Mouse (Mus musculus): ENCODE measurements around the gene Mtus2. TPM values are rescaled to one million over a fixed set of nuclear protein-coding genes. Genes with fewer than 3 reads are reported as not detected.

The Mtus2 gene
- 1 to 10 TPM; 3.2 to 5.0 TPM for polyA plus RNA-seq (2017; shearing (Covaris generic))

DNA sequence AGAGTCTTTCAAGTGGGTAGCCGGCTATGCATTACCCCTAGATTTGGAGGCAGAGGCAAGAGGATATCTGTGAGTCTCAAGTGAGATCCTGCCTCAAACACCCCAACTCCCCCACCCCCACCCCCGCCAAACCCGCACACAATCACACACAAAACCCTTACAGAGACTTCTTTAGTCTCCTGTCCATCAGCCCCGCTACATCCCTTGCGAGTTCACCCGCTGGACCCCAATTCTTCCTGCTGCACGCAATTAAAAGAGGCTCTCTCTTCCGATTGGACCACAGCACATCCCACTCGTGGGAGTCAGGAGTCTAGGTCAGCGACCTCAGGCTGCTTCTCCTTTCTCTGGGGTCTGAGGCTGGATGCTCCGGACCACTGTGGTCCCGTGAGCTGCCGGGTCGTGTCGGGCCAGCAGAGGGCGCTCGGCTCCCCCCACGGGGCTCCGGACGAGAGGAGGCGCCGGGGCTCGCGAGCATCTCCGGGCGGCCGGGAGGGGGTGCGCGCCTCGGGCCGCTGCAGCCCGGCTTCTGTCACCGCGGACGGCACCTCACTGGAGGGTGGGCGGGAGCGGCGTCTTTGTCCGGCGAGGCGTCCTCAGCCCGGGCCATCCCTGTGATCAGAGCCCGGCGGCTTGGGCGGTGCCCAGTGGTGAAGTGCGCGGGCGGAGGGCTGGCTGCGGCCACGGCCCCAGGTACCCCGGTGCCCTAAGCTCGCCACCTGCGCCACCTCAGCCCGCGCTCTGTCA, at the start of gene Mtus2:
TSS of gene Mtus2 (plus strand) at position 500 of the 744 bp plus-strand sequence.

Other genes starting within 250 kb of the Mtus2 start
- gene Flt1, start 231.3 kb upstream of the Mtus2 start, polyA plus RNA-seq (2017; shearing (Covaris generic)): 1 to 10 TPM in 1 of 2 experiments, under 1 TPM in 1; 0.17 to 2.2 TPM
- 100 to 1,000 TPM; 317 to 357 TPM for gene Pomp, start 96.9 kb upstream of the Mtus2 start, polyA plus RNA-seq (2017; shearing (Covaris generic))
- 10 to 100 TPM; 25.5 to 27.2 TPM for gene Slc46a3, start 62.5 kb upstream of the Mtus2 start, polyA plus RNA-seq (2017; shearing (Covaris generic))

All from inflammation-experienced regulatory T-cells (primary cell).